Mouse (Mus musculus) kidney, postnatal 0 days (tissue): ENCODE measurements at regions not wholly inside any gene's neighbourhood (a gene's known extent, or its start where the extent isn't known, plus 50 kb on each side); places are given as distances from the start of the nearest gene placed in this dataset.

ENCODE experiments used
- ATAC-seq: fragments of 200-750 bp; cut with Nextera tagmentation; replicated peaks from 2 replicates; pipeline ENCODE4 v1.8.0; 2017; ENCODE audit warnings: low read depth, moderate number of reproducible peaks, moderate TSS enrichment, moderate library complexity; ENCODE audit not compliant: low FRiP score
- DNase-seq: peaks from one replicate; pipeline ENCODE4 v3.0.0-alpha.2; 2016; ENCODE audit warnings: low spot score
- H3K27ac ChIP-seq: fragments of 300-500 bp; sonication (generic); 2 replicates; pipeline ENCODE4 v1.5.1; 2014; ENCODE audit warnings: mild to moderate bottlenecking
- H3K27me3 ChIP-seq: fragments of 300-500 bp; sonication (generic); 2 replicates; pipeline ENCODE4 v1.6.1; 2014; ENCODE audit warnings: low read length, mixed read lengths; ENCODE audit not compliant: insufficient read depth
- H3K36me3 ChIP-seq: fragments of 300-500 bp; sonication (generic); 2 replicates; pipeline ENCODE4 v1.6.1; 2014; ENCODE audit warnings: low read length, mixed read lengths; ENCODE audit not compliant: insufficient read depth
- H3K4me1 ChIP-seq: fragments of 300-500 bp; sonication (generic); replicated peaks from 2 replicates; pipeline ENCODE4 v1.6.1; 2014; ENCODE audit warnings: antibody characterized with exemption, low read length, mixed read lengths; ENCODE audit not compliant: insufficient read depth
- H3K4me2 ChIP-seq: fragments of 300-500 bp; sonication (generic); 2 replicates; pipeline ENCODE4 v1.6.1; 2014; ENCODE audit warnings: mild to moderate bottlenecking, low read length, moderate library complexity, mixed read lengths
- H3K4me3 ChIP-seq: fragments of 300-500 bp; sonication (generic); replicated peaks from 2 replicates; pipeline ENCODE4 v1.5.1; 2014; ENCODE audit warnings: low read depth, low read length
- H3K9ac ChIP-seq: fragments of 300-500 bp; sonication (generic); 2 replicates; pipeline ENCODE4 v1.6.1; 2014; ENCODE audit warnings: low read depth, low read length
- H3K9me3 ChIP-seq: fragments of 300-500 bp; sonication (generic); replicated peaks from 2 replicates; pipeline ENCODE4 v1.6.1; 2016; ENCODE audit warnings: low read length, inconsistent platforms, mixed read lengths
- CTCF ChIP-seq: IDR thresholded peaks from 2 replicates; pipeline ENCODE4 v1.5.1; 2016; ENCODE audit warnings: antibody characterized with exemption, low read depth, mild to moderate bottlenecking, moderate library complexity
- WGBS: fragments of 180-500 bp; shearing (Covaris S2); extraction: QIAGEN DNeasy Blood & Tissue Kit; methylation state at CpG from one replicate; pipeline ENCODE4 v1.1.7; 2014; 5-methylcytosine and 5-hydroxymethylcytosine counted together

GRCm38 (mm10) chr12:52392636-52393035 lies 111.1 kb upstream of the Arhgap5 start:
- no peak for DNase-seq
- Histone ChIP-seq H3K4me2 (no peak overlapping the region), H3K4me1 (peaks cover 8% of the 10 kb centered on the region; the same call in 1 of the 2 replicates), H3K4me3 (no peak overlapping the region), H3K36me3 (no peaks in the 10 kb centered on the region), H3K9me3 (no peaks in the 10 kb centered on the region), H3K9ac (no peak overlapping the region), H3K27ac (no peak overlapping the region), H3K27me3 (no peaks in the 10 kb centered on the region)
- WGBS, result 53% methylated on average over 4 of the region's 4 CpGs
- TF ChIP-seq CTCF, result no peak
- no peak for ATAC-seq

- no peaks in the 10 kb centered on the region for H3K9me3 ChIP-seq
- no peak for TF ChIP-seq CTCF
- H3K4me1 ChIP-seq, result peaks cover 10% of the 10 kb centered on the region; the same call in 1 of the 2 replicates
- no peak overlapping the region for H3K9ac ChIP-seq
- no peak overlapping the region for H3K4me2 ChIP-seq
- no peaks in the 10 kb centered on the region for H3K36me3 ChIP-seq
- ATAC-seq (no peak), DNase-seq (no peak)
- no peak overlapping the region for H3K27ac ChIP-seq
- WGBS, result 72% methylated on average over 15 of the region's 15 CpGs
- H3K4me3 ChIP-seq, result no peak overlapping the region
- H3K27me3 ChIP-seq, result no peaks in the 10 kb centered on the region
Observed at GRCm38 (mm10) chr12:52393981-52394718, 109.6 kb upstream of the Arhgap5 start.

- H3K4me1 ChIP-seq, result peaks cover 10% of the 10 kb centered on the region; the same call in 1 of the 2 replicates
- H3K4me3 ChIP-seq, result no peak overlapping the region
- no peaks in the 10 kb centered on the region for H3K27me3 ChIP-seq
- ATAC-seq, result no peak
- no peaks in the 10 kb centered on the region for H3K9me3 ChIP-seq
- no peak overlapping the region for H3K27ac ChIP-seq
- H3K4me2 ChIP-seq, result no peak overlapping the region
- WGBS, result 90% methylated on average over 3 of the region's 3 CpGs
- no peak for DNase-seq
- TF ChIP-seq CTCF, result no peak
- H3K9ac ChIP-seq, result no peak overlapping the region
- H3K36me3 ChIP-seq, result no peaks in the 10 kb centered on the region
Observed at GRCm38 (mm10) chr12:52394719-52395062, 109.1 kb upstream of the Arhgap5 start.

GRCm38 (mm10) chr12:52395111-52395510 lies 108.7 kb upstream of the Arhgap5 start:
- 80% methylated on average over 4 of the region's 4 CpGs for WGBS
- peaks cover 10% of the 10 kb centered on the region; the same call in 1 of the 2 replicates for H3K4me1 ChIP-seq
- no peak overlapping the region for H3K9ac ChIP-seq
- no peak for TF ChIP-seq CTCF
- no peaks in the 10 kb centered on the region for H3K27me3 ChIP-seq
- DNase-seq (no peak), ATAC-seq (no peak)
- no peak overlapping the region for H3K27ac ChIP-seq
- no peak overlapping the region for H3K4me2 ChIP-seq
- H3K36me3 ChIP-seq, result no peaks in the 10 kb centered on the region
- H3K4me3 ChIP-seq, result no peak overlapping the region
- H3K9me3 ChIP-seq, result no peaks in the 10 kb centered on the region

- no peaks in the 10 kb centered on the region for H3K36me3 ChIP-seq
- TF ChIP-seq CTCF, result no peak
- no peaks in the 10 kb centered on the region for H3K9me3 ChIP-seq
- H3K4me1 ChIP-seq, result peaks cover 10% of the 10 kb centered on the region; the same call in 1 of the 2 replicates
- no peak overlapping the region for H3K27ac ChIP-seq
- no peak overlapping the region for H3K4me3 ChIP-seq
- no peaks in the 10 kb centered on the region for H3K27me3 ChIP-seq
- 36% methylated on average over 14 of the region's 14 CpGs for WGBS
- no peak overlapping the region for H3K4me2 ChIP-seq
- ATAC-seq (no peak), DNase-seq (no peak)
- no peak overlapping the region for H3K9ac ChIP-seq
Observed at GRCm38 (mm10) chr12:52396178-52396841, 107.5 kb upstream of the Arhgap5 start.

GRCm38 (mm10) chr12:52397718-52398510 lies 105.9 kb upstream of the Arhgap5 start:
- WGBS, result 56% methylated on average over 2 of the region's 2 CpGs
- DNase-seq (peak; percentile 65), ATAC-seq (peak; percentile 74)
- Histone ChIP-seq H3K9me3 (no peaks in the 10 kb centered on the region), H3K4me3 (no peak overlapping the region), H3K4me1 (peaks cover 10% of the 10 kb centered on the region; the same call in 1 of the 2 replicates), H3K9ac (no peak overlapping the region), H3K27ac (peak overlapping the region; percentile 66), H3K27me3 (no peaks in the 10 kb centered on the region), H3K36me3 (no peaks in the 10 kb centered on the region), H3K4me2 (no peak overlapping the region)
- no peak for TF ChIP-seq CTCF
